ENCODE assay signal across 8 mouse cellular contexts in the genomic region with DNA sequence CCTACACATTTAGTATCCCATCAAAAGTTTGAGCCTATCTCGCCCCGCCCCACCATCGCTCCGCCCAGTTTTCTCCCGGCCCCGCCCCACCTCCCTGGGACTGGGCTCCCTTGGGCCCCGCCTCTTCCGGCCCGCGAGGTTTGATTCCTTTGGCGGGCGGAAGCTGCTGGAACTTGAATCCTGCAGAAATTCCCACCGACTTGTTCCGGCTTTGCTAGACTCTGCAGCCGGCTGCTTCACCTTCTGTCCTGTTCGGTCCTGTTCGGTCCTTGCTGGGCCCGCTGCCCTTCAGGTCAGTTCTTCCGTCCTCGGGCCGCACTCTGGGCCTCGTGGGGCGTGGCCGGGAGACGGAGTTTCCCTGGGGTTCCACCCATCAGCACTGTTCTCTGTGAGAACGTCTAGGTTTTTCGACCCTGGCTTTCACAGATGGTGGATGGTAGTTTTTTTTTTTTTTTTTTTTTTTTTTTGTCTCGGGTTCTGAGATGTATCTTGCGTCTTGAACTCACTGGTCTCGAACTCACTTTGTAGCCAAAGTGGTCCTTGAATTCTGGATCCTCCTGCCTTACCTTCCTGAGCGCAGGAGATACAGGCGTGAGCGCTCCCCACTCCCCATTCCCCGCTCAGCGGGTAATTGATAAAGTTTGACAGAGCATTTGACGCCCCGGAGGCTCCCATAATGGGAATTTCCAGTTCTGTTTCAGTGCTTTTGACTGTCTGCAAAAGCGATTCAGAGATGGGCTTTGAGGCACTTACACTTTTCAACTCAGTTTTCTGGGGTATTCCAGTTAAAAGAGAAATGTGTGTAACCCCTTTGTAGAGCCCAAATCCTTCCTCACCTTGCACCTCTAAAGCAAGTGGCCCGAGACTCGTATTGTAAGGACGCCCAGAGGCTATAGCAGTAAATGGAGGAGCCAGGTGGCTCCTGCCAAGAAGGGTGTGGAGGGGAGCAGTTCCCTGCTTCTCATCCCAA. TPM values are rescaled to one million over a fixed set of nuclear protein-coding genes. Genes with fewer than 3 reads are reported as not detected.
DNase-seq lines count a peak whose midpoint lies in the region; ATAC-seq lines count a peak whose summit lies in the region.

A gene (plus strand): TSS at position 96 of the 970 bp plus-strand sequence.

- H3K4me3 ChIP-seq in forebrain, embryonic 13.5 days = peak within 1 kb of the TSS; percentile 62

- peak within 1 kb of the TSS; percentile 68 for H3K9ac ChIP-seq in forebrain, embryonic 13.5 days

- H3K4me2 ChIP-seq in forebrain, embryonic 13.5 days = peak within 1 kb of the TSS; percentile 72

- peak; percentile 61; the same call in 1 of the 2 replicates for ATAC-seq in cerebellum, adult (ENCODE audit: insufficient number of reproducible peaks, low FRiP score, low TSS enrichment)
- peak; percentile 88 for ATAC-seq in forebrain, embryonic 13.5 days

- intact Hi-C loops in heart, postnatal 10 days (cut with DNase I) = no loop called here

- H3K9me3 ChIP-seq in forebrain, embryonic 13.5 days (replicated peaks) = no peaks in the 10 kb centered on the region

- DNase-seq in Muller cell, postnatal 12 days (ENCODE audit: inconsistent ontology term) = peak; percentile 90
- peak; percentile 79 to 92 for DNase-seq in heart, postnatal 10 days
- peak; percentile 93 to 94 for DNase-seq in kidney, postnatal 4 days
- DNase-seq in lung, postnatal 36 days = peak; percentile 82
- DNase-seq in retina, embryonic 14.5 days (ENCODE audit: low spot score) = peak; percentile 94
- peak; percentile 84 for DNase-seq in urinary bladder, postnatal 14 days (ENCODE audit: low spot score)

- peak within 1 kb of the TSS; percentile 4; the same call in 1 of the 2 replicates for H3K27ac ChIP-seq in forebrain, embryonic 13.5 days

- H3K36me3 ChIP-seq in forebrain, embryonic 13.5 days (ENCODE audit: poor library complexity, severe bottlenecking) = no peaks in the 10 kb centered on the region; the same call in 1 of the 2 replicates

- peaks cover 22% of the 10 kb centered on the region for H3K4me1 ChIP-seq in forebrain, embryonic 13.5 days

- under 1% methylated on average over 41 of the region's 41 CpGs for WGBS in forebrain, embryonic 13.5 days

- no peaks in the 10 kb centered on the region for H3K27me3 ChIP-seq in forebrain, embryonic 13.5 days

RNA-seq across cellular contexts. Expression of the gene that starts here (rescaled TPM):
- 45.2 and 50.2 TPM in 2 replicates for polyA plus RNA-seq in forebrain, embryonic 13.5 days (2015; fragmentation: Nextera tagmentation; extraction: Ambion mirVana)
- 1 to 10 TPM; 5.2 to 5.4 TPM for total RNA-seq in heart, postnatal 10 days (2021)

Comparison
In these comparisons a context has a peak if more than half of its experiments do, and no peak if none do; other contexts are left out.
1. Peak in every context shown above with its lines: DNase-seq, ATAC-seq, H3K4me3 ChIP-seq and H3K27ac ChIP-seq.